Mouse (Mus musculus) cerebellum, postnatal 10 days (tissue): ENCODE data around the gene Ankrd44.

ENCODE experiments used
- DNase-seq, 2 experiments: peaks; one replicate each; pipeline ENCODE4 v3.0.0; 2021; ENCODE audit warnings: mixed read lengths in 2 of 2

Gene Ankrd44

DNA sequence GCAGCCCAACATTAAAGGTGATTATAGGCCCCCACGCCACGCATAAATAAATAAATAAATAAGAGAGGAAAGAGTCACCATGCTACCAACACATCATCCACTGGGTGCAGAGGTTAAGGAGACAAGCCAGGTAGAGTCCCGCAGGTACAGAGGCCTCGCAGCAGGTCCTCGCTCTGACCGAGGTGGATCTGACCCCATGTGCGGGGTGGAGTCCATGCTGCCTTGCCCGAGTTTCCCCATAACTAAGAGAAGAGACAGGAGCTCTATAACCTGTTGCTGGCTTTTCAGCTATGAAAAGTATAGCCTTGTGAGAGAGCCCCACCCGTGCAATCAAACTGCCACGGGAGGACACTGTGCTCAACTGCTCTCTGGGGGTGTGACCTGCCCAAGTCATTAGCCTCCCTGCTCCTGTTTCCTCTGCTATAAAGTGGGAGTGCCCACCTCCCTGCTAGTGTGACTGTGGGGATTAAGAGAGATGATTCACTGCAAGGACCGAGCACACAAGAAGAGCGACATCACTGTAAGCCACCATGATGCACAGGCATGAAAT, 4.1 kb downstream of the Ankrd44 start:
- peak in 1 of 2 experiments; percentile 44 for DNase-seq

- DNase-seq = no peak
These were observed 6.1 kb downstream of the Ankrd44 start for GRCm38 (mm10) chr1:54920132-54920531.

- DNase-seq = peak in 1 of 2 experiments; percentile 33
These were observed 9.7 kb downstream of the Ankrd44 start for GRCm38 (mm10) chr1:54916456-54916855.

GRCm38 (mm10) chr1:54914387-54914786, 11.8 kb downstream of the Ankrd44 start:
- DNase-seq = no peak

DNA sequence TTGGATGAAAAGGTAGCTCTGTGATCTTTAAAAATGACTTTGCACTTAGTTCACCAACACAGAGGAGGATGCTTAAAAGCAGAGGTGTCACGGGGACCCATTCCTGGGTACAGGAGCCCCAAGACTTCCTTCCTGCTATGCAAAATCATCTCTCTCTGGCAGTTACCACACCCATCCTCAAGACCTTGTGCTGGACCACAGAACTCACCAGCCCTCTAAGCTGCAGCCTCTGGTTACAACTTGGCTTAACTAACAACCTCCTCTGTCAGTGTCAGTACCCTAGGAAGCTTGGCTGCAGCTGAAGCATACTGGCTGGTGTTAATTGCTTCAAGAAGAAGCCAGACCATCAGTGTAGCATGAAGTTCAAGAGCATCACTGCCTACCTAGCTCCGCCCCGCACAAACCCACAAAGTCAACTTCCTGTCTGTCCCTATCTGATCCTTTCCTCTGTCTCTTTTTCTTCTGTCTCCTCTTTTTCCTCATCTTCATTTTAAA, 12.8 kb downstream of the Ankrd44 start:
- DNase-seq = no peak

DNA sequence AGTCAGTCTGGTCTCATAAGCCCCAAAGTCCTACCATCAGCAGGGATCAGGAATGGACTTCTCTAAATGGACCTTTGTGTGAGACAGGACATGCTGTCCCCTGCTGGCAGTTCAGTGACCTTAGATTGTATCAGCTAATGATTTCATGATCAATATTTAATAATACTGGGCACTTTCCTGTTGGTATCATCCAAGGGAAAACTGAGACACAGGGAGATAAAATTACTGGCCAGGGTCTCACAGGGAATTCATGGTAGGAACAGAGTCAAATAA, 13.2 kb downstream of the Ankrd44 start:
- no peak for DNase-seq

- DNase-seq = peak in 1 of 2 experiments; percentile 34
These were observed 13.7 kb downstream of the Ankrd44 start for GRCm38 (mm10) chr1:54912290-54913062.

GRCm38 (mm10) chr1:54911256-54911610, 15.0 kb downstream of the Ankrd44 start:
- no peak for DNase-seq

GRCm38 (mm10) chr1:54910489-54911255, 15.5 kb downstream of the Ankrd44 start:
- DNase-seq = no peak

GRCm38 (mm10) chr1:54908786-54909185, 17.4 kb downstream of the Ankrd44 start:
- no peak for DNase-seq

DNA sequence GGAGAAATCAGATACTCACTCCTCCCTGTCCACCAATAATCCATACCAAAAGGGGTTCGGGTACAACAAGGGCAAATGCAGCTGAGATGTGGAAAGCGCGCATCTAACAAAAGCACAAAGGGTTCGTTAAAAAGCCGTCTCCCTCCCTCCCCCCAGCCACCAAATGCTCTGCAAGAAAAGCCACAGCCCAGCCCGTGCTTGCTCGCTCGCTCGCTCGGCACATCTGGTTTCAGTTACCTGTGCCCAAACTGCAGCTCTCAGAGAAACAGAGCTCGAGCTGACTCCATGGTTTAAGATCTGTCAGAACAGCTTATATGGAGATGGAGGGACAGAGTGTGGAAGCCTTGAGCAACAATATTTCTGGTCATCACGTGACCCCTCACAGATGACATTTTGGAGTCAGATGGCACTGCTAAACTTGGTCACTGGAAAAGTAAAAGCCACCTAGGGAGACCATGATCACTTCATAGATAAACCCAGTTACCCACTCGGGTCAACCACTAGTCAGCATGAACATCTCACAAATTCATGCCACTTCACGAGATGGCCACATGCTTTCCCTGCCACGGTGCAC, 19.0 kb downstream of the Ankrd44 start:
- no peak for DNase-seq

- DNase-seq = peak; percentile 41 to 42
These were observed 19.9 kb downstream of the Ankrd44 start for GRCm38 (mm10) chr1:54906322-54906721.

GRCm38 (mm10) chr1:54905632-54906031, 20.6 kb downstream of the Ankrd44 start:
- no peak for DNase-seq

DNA sequence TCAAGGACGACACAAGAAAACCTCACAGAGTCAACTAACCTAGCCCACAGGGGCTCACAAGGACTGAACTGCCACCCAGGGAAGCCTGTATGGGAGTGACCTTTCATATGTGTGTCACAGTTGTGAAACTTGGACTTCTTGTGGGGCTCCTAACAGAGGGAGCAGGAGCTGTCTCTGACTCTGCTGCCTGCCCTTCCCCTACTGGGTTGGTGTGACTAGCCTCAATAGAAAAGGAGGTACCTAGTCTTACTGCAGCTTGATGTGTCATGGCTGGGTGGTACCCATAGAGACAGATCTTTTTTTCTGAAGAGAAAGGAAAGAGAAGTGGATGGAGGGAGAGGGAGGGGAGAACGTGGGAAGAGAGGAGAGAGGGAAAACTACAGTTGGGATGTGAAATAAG, 22.0 kb downstream of the Ankrd44 start:
- DNase-seq = no peak

DNA sequence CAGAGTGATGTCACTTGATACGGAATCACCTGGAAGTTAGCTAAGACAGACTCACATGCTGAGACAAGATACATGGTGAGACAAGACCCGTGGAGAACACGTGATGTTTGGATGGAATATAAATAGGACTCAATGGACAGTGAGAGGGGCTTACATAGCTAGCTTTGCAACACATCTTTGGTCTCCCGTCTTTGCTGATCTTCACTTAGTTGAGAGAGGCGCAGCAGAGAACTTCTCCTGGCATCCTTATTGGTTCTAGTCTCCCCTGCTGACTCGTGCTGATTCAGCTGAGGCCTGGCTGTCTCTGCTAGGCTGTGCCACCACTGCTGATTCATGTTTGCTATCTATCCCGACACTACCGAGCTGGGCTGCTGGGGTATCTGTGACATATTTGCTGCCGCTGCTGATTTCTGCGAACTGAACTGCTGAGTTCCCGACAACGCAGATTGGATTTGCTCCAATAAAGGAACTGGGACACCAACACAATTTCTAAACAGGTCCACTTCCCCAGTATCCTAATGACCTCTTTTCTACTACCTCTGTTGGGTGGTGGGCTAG, 23.4 kb downstream of the Ankrd44 start:
- DNase-seq = no peak

GRCm38 (mm10) chr1:54901084-54901483, 25.1 kb downstream of the Ankrd44 start:
- no peak for DNase-seq

DNA sequence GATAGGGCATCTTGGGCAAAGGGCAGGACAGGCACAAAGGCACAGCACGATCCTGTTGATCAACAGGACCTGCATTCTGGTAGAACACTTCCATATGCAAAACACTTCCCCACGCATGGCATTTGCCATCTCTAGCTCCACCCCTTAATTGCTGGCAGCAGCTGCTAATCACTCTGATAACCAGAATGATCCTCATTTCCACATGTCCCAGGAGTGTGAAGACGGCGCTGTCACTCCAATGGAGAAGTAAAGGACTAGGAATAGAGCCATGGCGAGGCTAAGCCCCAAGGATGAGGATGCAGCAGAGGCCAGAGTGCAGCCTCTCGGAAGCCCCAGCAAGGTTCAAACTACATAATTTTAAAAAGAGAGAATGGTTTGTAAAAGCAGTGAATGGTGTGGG, 26.9 kb downstream of the Ankrd44 start:
- no peak for DNase-seq

DNA sequence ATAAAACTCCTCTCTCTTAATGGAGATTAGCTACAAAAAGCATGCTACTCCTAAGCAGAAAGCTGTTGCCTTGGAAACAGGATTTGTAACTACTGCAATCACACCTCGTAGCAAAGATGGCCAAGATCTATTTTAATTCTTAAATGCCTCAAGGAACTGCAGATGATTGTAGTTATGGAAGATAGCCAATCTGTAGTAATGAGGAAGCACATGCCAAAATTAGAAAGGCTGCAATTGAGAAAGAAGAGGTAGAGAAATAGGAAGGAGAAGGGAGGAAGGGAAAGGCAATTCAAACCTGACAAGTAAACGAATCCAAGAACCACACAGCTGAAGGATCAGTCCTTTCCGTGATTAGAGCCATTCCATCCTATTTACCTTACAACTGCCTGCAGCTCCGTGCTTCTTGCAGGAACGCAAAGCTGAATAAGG, 27.5 kb downstream of the Ankrd44 start:
- DNase-seq = no peak

DNA sequence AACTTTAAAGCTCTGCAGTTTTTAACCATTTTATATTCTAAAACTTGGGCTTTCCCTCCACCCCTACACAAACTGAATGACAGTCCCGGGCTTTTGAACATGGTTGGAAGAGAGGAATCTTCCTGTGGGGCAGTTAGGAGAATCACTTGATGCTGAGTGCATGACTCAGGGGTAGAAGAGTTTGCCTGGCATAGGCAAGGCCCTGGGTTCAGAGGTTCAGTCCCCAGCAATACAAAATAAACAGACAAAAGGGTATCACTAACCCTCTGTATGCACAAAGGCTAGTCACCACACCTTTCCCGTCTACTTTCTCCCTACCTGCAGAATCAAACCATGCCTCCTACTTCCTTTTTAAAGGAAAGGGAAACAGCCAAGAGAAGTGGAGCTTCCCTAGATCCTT, 28.5 kb downstream of the Ankrd44 start:
- DNase-seq = no peak

GRCm38 (mm10) chr1:54896109-54897085, 29.8 kb downstream of the Ankrd44 start:
- peak; percentile 35 for DNase-seq

GRCm38 (mm10) chr1:54888449-54888848, 37.7 kb downstream of the Ankrd44 start:
- DNase-seq = no peak

GRCm38 (mm10) chr1:54887873-54888272, 38.3 kb downstream of the Ankrd44 start:
- DNase-seq = peak in 1 of 2 experiments; percentile 26
